Mouse (Mus musculus) midbrain, embryonic 10.5 days (tissue): ENCODE data around the gene Pdia6. TPM values are rescaled to one million over a fixed set of nuclear protein-coding genes. Genes with fewer than 3 reads are reported as not detected.
A peak's percentile ranks its signal among the peaks of the same experiment; 100 is the strongest.

Source experiments
- DNase-seq: peaks from one replicate; pipeline ENCODE4 v3.0.0-alpha.2; 2017; ENCODE audit warnings: low spot score
- H3K27ac ChIP-seq: fragments of 300-500 bp; sonication (generic); replicated peaks from 2 replicates; pipeline ENCODE4 v1.5.1; 2016; ENCODE audit warnings: mild to moderate bottlenecking
- H3K27me3 ChIP-seq: fragments of 300-500 bp; sonication (generic); 2 replicates; pipeline ENCODE4 v1.6.1; 2016; ENCODE audit warnings: low read depth, mild to moderate bottlenecking; ENCODE audit not compliant: poor library complexity, severe bottlenecking
- H3K36me3 ChIP-seq: fragments of 300-500 bp; sonication (generic); 2 replicates; pipeline ENCODE4 v1.6.1; 2016; ENCODE audit warnings: mild to moderate bottlenecking, moderate library complexity
- H3K4me1 ChIP-seq: fragments of 300-500 bp; sonication (generic); 2 replicates; pipeline ENCODE4 v1.6.1; 2016
- H3K4me3 ChIP-seq: fragments of 300-500 bp; sonication (generic); 2 replicates; pipeline ENCODE4 v1.5.1; 2016; ENCODE audit warnings: mild to moderate bottlenecking, moderate library complexity
- H3K9me3 ChIP-seq: fragments of 300-500 bp; sonication (generic); replicated peaks from 2 replicates; pipeline ENCODE4 v1.6.1; 2016; ENCODE audit warnings: mild to moderate bottlenecking
- WGBS: fragments of 180-500 bp; shearing (Covaris S2); methylation state at CpG from one replicate; pipeline ENCODE4 v1.1.7; 2016; 5-methylcytosine and 5-hydroxymethylcytosine counted together
- polyA plus RNA-seq: library from polyadenylated mRNA; unstranded; fragments of >200 nt; fragmentation: Nextera tagmentation; extraction: Ambion mirVana; gene quantifications from 2 replicates; pipeline ENCODE4 v1.2.1, GENCODE M21; 2016

Pdia6 gene
- polyA plus RNA-seq, 1 experiment from 2014 or later, result 645 TPM

DNA sequence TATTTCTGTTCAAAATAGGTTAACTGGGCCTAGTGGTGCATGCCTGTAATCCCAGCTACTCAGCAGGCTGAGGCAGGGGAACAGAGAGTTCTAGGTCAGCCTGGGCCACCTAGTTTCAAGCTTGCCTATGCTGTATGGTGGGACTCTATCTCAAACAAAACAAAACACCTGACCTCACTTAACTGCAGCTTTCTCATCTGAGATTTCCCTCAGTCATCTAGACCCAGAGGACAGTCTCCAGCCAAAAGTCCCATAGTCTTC is 27.0 kb upstream of the Pdia6 start:
- Histone ChIP-seq H3K4me1 (peaks cover 17% of the 10 kb centered on the region), H3K4me3 (no peak overlapping the region), H3K27ac (no peak overlapping the region), H3K27me3 (no peaks in the 10 kb centered on the region), H3K36me3 (no peaks in the 10 kb centered on the region), H3K9me3 (peaks cover 4% of the 10 kb centered on the region; the same call in 1 of the 2 replicates)
- DNase-seq, result no peak

DNA sequence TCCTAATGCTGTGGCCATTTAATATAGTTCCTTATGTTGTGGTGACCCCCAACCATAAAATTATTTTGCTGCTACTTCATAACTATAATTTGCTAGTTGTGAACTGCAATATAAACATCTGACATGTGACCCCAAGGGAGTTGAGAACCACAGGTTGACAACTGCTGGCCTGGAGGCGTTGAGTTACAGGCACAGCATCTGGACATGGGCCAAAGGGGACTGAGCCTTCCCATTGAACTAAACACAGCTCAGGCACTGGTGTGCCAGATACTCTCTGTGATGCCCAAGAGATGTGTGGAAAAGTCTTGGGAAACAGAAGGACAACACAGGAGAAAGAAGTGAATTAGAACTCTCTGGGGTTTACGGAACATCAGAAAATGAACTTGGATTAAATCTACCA is 25.3 kb upstream of the Pdia6 start:
- Histone ChIP-seq H3K27me3 (no peaks in the 10 kb centered on the region), H3K9me3 (peaks cover 4% of the 10 kb centered on the region; the same call in 1 of the 2 replicates), H3K4me1 (peaks cover 10% of the 10 kb centered on the region), H3K27ac (no peak overlapping the region), H3K36me3 (no peaks in the 10 kb centered on the region), H3K4me3 (no peak overlapping the region)
- 90% methylated on average over 2 of the region's 2 CpGs for WGBS
- DNase-seq, result no peak

DNA sequence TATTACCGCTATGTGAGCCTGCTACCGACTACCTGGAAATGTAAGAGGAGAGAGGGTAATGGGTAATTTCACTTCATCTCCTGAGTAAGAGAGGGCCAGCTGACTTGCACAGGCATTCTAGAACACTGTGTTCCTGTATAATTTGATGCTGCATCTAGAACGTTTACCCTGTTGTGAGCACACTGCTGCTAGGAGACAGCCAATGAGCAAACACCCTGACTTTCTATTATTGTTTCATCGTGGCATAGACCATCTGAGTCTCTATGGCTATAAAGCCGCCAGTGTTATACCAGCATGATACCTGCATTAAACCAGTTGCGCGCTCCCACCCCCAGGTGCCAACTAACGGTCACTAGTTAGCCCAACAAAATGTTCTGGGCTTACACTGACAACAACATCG is 24.7 kb upstream of the Pdia6 start:
- Histone ChIP-seq H3K36me3 (no peaks in the 10 kb centered on the region), H3K9me3 (peaks cover 4% of the 10 kb centered on the region; the same call in 1 of the 2 replicates), H3K4me1 (peaks cover 5% of the 10 kb centered on the region; the same call in 1 of the 2 replicates), H3K4me3 (no peak overlapping the region), H3K27me3 (no peaks in the 10 kb centered on the region), H3K27ac (no peak overlapping the region)
- no peak for DNase-seq
- WGBS, result 96% methylated on average over 9 of the region's 9 CpGs

DNA sequence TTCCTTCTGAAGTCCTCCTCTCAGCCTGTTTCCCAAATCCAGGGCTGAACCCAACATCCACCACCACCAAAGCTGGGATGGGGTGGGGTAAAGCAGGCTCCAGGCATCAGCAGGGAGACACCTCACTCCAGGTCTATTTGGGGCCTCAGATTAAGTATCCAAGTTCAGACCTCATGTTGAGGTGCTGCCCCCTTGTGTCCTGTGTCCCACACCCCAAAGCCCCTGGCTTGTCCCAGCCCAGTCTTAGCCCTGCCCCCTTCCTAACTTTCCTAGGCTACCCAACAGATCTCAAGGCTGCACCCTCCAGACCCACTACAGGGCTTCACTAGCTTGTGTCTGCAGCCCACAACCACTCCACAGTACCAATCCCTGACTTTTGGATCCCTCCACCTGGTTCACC is 24.3 kb upstream of the Pdia6 start:
- DNase-seq, result no peak
- H3K4me1 ChIP-seq, result 0 out of 2 replicates have a peak, but pooled peaks cover 5% of the 10 kb centered on the region
- H3K9me3 ChIP-seq, result peaks cover 4% of the 10 kb centered on the region; the same call in 1 of the 2 replicates
- no peak overlapping the region for H3K4me3 ChIP-seq
- no peak overlapping the region for H3K27ac ChIP-seq
- no peaks in the 10 kb centered on the region for H3K36me3 ChIP-seq
- H3K27me3 ChIP-seq, result no peaks in the 10 kb centered on the region

DNA sequence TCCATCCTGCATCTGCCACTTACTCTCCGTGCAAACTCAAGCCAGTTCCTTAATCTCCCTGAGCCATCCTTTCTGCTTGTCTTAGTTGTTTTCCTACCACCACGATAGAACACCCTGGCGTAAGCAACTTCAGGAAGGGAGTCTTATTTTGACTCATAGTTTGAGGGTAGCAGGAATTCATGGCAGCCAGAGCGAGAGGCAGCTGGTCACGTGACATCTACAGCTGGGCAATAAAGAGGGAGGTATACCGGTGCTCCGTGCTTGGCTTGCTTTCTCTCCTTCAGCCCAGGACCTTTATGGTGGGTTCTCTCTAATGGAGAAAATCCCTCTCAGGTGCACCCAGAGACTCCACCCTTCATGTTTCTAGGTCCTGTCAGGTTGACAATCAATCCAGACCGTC is 15.4 kb upstream of the Pdia6 start:
- no peak overlapping the region for H3K4me3 ChIP-seq
- no peaks in the 10 kb centered on the region for H3K9me3 ChIP-seq
- H3K36me3 ChIP-seq, result no peaks in the 10 kb centered on the region
- 87% methylated on average over 8 of the region's 8 CpGs for WGBS
- peaks cover 24% of the 10 kb centered on the region for H3K27me3 ChIP-seq
- peaks cover 12% of the 10 kb centered on the region for H3K4me1 ChIP-seq
- H3K27ac ChIP-seq, result no peak overlapping the region
- no peak for DNase-seq

DNA sequence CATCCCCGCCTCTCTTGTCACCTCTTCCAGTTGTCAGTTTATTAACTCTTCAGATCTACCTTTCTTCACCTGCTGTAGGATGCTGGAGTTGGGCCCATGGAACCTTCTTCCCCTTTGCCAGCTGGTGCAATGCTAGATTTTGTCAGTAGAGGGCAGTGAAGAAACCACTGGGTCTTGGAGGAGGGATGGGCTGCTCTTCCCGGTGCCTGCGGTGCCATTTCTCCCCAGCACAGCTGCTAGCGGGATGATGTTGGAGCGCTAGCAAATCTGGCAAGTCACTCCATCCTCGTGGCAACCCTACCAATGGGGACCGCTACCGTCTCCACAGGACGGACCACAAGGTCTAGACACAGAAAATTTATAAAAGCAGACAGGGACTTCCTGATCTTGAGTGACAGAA is 13.3 kb upstream of the Pdia6 start:
- peaks cover 15% of the 10 kb centered on the region for H3K4me1 ChIP-seq
- peaks cover 26% of the 10 kb centered on the region for H3K27me3 ChIP-seq
- H3K4me3 ChIP-seq, result peak overlapping the region; percentile 34
- H3K9me3 ChIP-seq, result no peaks in the 10 kb centered on the region
- WGBS, result 10% methylated on average over 9 of the region's 9 CpGs
- no peaks in the 10 kb centered on the region for H3K36me3 ChIP-seq
- H3K27ac ChIP-seq, result no peak overlapping the region
- peak; percentile 64 for DNase-seq

DNA sequence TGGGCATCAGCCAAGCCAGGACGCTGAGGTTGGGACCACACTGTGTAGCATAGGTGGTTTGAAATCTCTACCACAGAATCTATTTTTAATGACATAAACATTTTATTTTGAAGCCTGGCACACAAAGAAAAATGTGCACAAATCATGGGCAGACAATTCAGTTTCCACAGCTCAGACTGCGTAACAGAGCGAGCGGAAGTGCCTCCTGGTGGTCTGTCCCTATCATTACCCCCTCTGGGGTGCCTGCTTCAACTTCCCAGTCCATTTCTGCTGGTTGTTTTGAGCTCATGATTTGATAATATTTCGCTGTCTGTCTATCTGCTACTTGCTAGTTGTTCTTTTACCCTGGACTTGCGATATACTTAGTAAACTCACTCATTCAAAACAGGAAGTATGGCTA is 10.7 kb upstream of the Pdia6 start:
- 93% methylated on average over 6 of the region's 6 CpGs for WGBS
- Histone ChIP-seq H3K9me3 (no peaks in the 10 kb centered on the region), H3K36me3 (no peaks in the 10 kb centered on the region), H3K27ac (no peak overlapping the region), H3K4me3 (no peak overlapping the region), H3K27me3 (peaks cover 26% of the 10 kb centered on the region), H3K4me1 (peaks cover 15% of the 10 kb centered on the region)
- DNase-seq, result no peak

DNA sequence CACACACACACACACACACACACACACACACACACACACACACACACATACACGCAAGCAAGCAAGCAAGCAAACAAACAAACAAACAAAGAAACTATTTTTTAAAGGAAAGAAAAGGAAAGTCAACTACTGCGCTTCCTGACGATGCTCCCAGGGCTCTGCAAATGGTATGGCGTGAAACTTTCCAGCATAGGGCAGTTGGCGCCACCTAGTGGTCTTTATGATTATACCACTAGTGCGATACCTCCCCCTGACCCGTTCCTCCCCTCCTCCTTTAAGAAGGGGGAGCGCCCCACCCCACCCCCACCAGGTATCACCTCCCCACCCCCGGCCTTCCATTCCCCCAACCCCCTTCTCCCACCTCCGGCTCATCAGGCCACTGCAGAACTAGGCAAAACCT is 9.4 kb upstream of the Pdia6 start:
- peaks cover 15% of the 10 kb centered on the region for H3K4me1 ChIP-seq
- H3K27ac ChIP-seq, result no peak overlapping the region
- H3K36me3 ChIP-seq, result no peaks in the 10 kb centered on the region

DNA sequence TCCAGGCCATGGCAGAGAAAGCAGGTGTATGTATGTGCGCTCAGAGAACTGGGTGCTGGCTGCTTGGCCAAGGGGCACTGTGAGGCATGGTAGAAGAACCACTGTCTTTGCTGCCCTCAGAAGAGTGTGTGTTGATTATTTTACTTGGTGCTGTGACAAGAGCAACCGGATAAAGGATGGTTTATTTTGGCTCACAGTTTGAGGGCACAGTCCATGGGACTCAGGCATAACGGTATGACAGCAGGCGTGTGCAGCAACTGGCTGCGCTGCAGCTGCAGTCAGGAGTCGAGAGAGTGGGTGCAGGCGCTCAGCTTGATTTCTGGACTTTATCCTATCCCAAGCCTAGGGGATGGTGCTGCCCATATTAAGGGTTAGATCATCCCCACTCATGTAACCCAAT is 7.9 kb upstream of the Pdia6 start:
- Histone ChIP-seq H3K4me1 (peaks cover 11% of the 10 kb centered on the region), H3K27ac (no peak overlapping the region), H3K36me3 (no peaks in the 10 kb centered on the region), H3K4me3 (no peak overlapping the region), H3K27me3 (peaks cover 22% of the 10 kb centered on the region), H3K9me3 (no peaks in the 10 kb centered on the region)
- WGBS, result 94% methylated on average over 7 of the region's 7 CpGs
- no peak for DNase-seq

More for the DNA sequence above, 9.4 kb upstream of the Pdia6 start:
- Histone ChIP-seq H3K27me3 (peaks cover 26% of the 10 kb centered on the region), H3K4me3 (no peak overlapping the region), H3K9me3 (no peaks in the 10 kb centered on the region)
- WGBS, result 8% methylated on average over 10 of the region's 10 CpGs
- peak; percentile 56 for DNase-seq

DNA sequence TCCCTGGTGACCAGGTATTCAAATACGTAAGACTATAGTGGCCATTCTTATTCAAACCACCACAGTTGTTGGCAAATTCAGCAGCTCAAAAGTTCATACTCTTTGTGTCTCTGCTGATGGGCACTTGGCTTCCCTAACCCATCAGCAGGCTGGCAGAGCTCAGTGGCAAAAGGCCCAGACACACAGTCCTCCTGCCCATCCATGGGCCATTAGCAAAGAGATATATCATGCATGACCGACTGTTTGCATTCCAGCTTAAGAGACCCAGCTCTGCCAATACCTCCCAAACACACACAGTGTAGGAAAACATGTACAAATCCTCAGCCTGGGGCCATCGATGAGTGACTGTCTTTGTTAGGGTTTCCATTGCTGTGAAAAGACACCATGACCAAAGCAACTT is 5.3 kb upstream of the Pdia6 start:
- Histone ChIP-seq H3K4me1 (peaks cover 9% of the 10 kb centered on the region), H3K27me3 (0 out of 2 replicates have a peak, but pooled peaks cover 2% of the 10 kb centered on the region), H3K4me3 (no peak overlapping the region), H3K36me3 (no peaks in the 10 kb centered on the region), H3K27ac (no peak overlapping the region), H3K9me3 (no peaks in the 10 kb centered on the region)
- DNase-seq, result no peak
- 90% methylated on average over 3 of the region's 3 CpGs for WGBS

DNA sequence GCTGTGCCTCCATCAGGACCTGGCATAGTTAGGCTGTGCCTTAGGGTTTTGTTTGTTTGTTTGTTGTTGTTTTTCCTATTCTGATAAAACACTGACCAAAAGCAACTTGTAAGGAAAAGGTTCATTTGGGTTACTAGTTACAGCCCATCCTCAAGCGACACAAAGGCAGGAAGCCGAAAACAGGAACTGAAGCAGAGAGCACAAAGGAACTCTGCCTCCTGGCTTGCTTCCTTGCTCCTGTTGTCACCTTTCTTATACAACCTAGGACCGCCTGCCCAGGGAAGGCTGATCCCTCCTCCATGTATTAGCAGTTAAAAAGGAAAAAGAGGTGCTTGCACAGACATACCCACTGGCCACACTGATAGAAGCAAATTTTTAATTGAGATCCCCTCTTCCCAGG is 2.5 kb upstream of the Pdia6 start:
- no peak overlapping the region for H3K4me3 ChIP-seq
- 70% methylated on average over 3 of the region's 3 CpGs for WGBS
- peaks cover 24% of the 10 kb centered on the region for H3K4me1 ChIP-seq
- H3K9me3 ChIP-seq, result no peaks in the 10 kb centered on the region
- H3K27ac ChIP-seq, result no peak overlapping the region
- H3K36me3 ChIP-seq, result peaks cover 10% of the 10 kb centered on the region
- H3K27me3 ChIP-seq, result no peaks in the 10 kb centered on the region
- no peak for DNase-seq

DNA sequence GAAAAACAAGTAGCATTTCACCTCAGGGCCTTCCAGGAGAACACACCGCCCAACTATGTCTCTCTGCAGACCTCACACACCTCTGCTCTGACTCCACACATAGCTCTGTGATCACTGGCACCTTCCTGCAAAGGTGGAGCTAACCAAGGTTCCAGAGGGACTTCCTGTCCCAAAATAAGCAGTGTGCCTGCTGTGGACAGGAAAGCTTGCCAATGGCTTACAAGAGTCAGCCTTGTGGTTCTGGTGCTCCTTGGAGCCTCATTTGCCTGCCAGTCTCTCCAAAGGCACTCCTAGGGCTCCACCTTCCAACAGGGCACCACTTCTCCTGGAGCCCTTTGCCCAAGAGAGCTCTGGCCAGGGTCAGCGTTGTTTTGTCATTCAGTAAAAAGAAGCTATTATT is 1.5 kb upstream of the Pdia6 start:
- Histone ChIP-seq H3K9me3 (no peaks in the 10 kb centered on the region), H3K27me3 (no peaks in the 10 kb centered on the region), H3K27ac (no peak overlapping the region), H3K36me3 (peaks cover 19% of the 10 kb centered on the region), H3K4me3 (no peak overlapping the region), H3K4me1 (peaks cover 31% of the 10 kb centered on the region)
- DNase-seq, result no peak
- WGBS, result 93% methylated on average over 2 of the region's 2 CpGs

DNA sequence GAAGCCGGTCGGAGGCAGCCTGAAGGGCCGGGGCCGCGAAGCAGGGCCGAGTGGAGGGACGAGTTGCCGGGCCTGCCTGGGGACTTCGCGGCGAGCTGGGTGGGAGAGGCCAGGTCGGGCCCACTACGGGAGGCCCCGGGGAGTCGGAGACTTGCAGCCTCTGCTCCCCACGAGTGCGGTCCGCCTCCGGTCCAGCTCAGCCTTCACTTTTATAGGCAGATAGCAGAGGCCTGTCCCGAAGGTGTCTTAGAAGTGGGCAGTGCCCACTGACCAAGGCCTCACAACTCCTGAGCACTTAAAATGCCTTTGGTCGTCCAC is 287 bp downstream of the Pdia6 start:
- under 1% methylated on average over 21 of the region's 21 CpGs for WGBS
- Histone ChIP-seq H3K4me1 (peaks cover 31% of the 10 kb centered on the region), H3K27me3 (no peaks in the 10 kb centered on the region), H3K27ac (peak overlapping the region; percentile 94), H3K36me3 (peaks cover 37% of the 10 kb centered on the region), H3K9me3 (no peaks in the 10 kb centered on the region), H3K4me3 (peak overlapping the region; percentile 91)
- no peak for DNase-seq

DNA sequence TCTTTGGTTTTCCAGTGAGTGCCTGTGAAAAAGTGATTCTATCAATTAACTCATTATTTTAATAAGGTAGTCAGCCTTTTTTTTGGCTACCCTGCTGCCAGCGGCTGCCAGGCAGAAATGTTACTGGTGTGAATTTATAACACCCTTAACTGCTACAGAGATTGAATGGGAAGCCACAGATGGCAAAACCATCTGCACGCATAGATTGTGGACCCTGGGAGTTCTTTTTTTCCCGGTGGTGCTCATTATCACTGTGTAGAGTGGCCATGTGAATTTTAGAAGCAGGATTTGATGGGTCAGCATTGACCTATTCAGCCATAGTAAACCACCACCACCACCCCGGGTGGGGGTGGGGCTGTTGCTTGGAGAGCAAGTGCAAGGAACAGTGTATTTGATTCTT is 971 bp downstream of the Pdia6 start:
- no peak for DNase-seq
- Histone ChIP-seq H3K4me3 (peak overlapping the region; percentile 91), H3K4me1 (peaks cover 31% of the 10 kb centered on the region), H3K27ac (peak overlapping the region; percentile 94), H3K27me3 (no peaks in the 10 kb centered on the region), H3K9me3 (no peaks in the 10 kb centered on the region), H3K36me3 (peaks cover 43% of the 10 kb centered on the region)
- 20% methylated on average over 4 of the region's 4 CpGs for whole genome bisulfite sequencing
